Mouse (Mus musculus) CH12.LX (cell line): ENCODE data around the gene Arid5b. TPM values are rescaled to one million over a fixed set of nuclear protein-coding genes. Genes with fewer than 3 reads are reported as not detected.

Source experiments
- DNase-seq: peaks from one replicate; pipeline ENCODE4 v3.0.0-alpha.2; 2013; ENCODE audit errors: extremely low read depth
- H3K27ac ChIP-seq: 2 replicates; pipeline ENCODE4 v1.5.1; 2012; ENCODE audit warnings: low read depth, mild to moderate bottlenecking, control low read depth, moderate library complexity; ENCODE audit not compliant: insufficient read depth
- H3K27me3 ChIP-seq: replicated peaks from 2 replicates; pipeline ENCODE3; 2012; ENCODE audit warnings: inconsistent platforms
- H3K36me3 ChIP-seq, 2 experiments: replicated peaks in 1 of 2; 2 replicates each; pipeline versions ENCODE3 to v1.6.1; 2012; ENCODE audit warnings: inconsistent platforms in 1 of 2, low read length in 1 of 2, mild to moderate bottlenecking in 1 of 2, mixed read lengths in 1 of 2, moderate library complexity in 1 of 2; ENCODE audit not compliant: control insufficient read depth in 1 of 2, insufficient read depth in 1 of 2
- H3K4me1 ChIP-seq, 2 experiments: 2 replicates each; pipeline ENCODE4 v1.6.1; 2012; ENCODE audit warnings: inconsistent platforms in 1 of 2, moderate library complexity in 1 of 2; ENCODE audit not compliant: insufficient read depth in 2 of 2, control insufficient read depth in 1 of 2
- H3K4me2 ChIP-seq: 2 replicates; pipeline ENCODE4 v1.6.1; 2012; ENCODE audit warnings: low read depth, mild to moderate bottlenecking, control low read depth; ENCODE audit not compliant: poor library complexity, insufficient read depth, severe bottlenecking
- H3K4me3 ChIP-seq, 3 experiments: fragments of 150-350 bp in 1 of 3; sonication (generic) in 1 of 3; replicated peaks in 1 of 3; 2 replicates each; pipeline versions ENCODE3 to v1.5.1; 2011 to 2012; ENCODE audit warnings: low read depth in 2 of 3, low read length in 2 of 3, mild to moderate bottlenecking in 2 of 3, moderate library complexity in 2 of 3, control low read depth in 1 of 3, improper control_type of control experiment in 1 of 3, inconsistent platforms in 1 of 3, mixed read lengths in 1 of 3; ENCODE audit not compliant: poor library complexity in 1 of 3
- H3K79me2 ChIP-seq: replicated peaks from 2 replicates; pipeline ENCODE4 v1.6.1; 2012; ENCODE audit warnings: mild to moderate bottlenecking, moderate library complexity; ENCODE audit not compliant: control insufficient read depth, poor library complexity, insufficient read depth, severe bottlenecking; ENCODE audit errors: extremely low read depth
- H3K9ac ChIP-seq: 2 replicates; pipeline ENCODE4 v1.6.1; 2012; ENCODE audit warnings: low read depth, mild to moderate bottlenecking, control low read depth, moderate library complexity; ENCODE audit not compliant: insufficient read depth
- H3K9me3 ChIP-seq: replicated peaks from 2 replicates; pipeline ENCODE3; 2012; ENCODE audit warnings: low read length, inconsistent platforms, mixed read lengths
- CHD1 ChIP-seq: IDR thresholded peaks from 2 replicates; pipeline ENCODE4 v1.6.1; 2012; ENCODE audit warnings: low read depth, low read length, improper control_type of control experiment, inconsistent platforms
- E2F4 ChIP-seq: IDR thresholded peaks from 2 replicates; pipeline ENCODE4 v1.6.1; 2011; ENCODE audit warnings: low read depth, low read length, improper control_type of control experiment; ENCODE audit not compliant: insufficient replicate concordance
- EP300 ChIP-seq: IDR thresholded peaks from 2 replicates; pipeline ENCODE4 v1.6.1; 2011; ENCODE audit warnings: low read length, improper control_type of control experiment
- ETS1 ChIP-seq: conservative IDR thresholded peaks from 2 replicates; pipeline ENCODE4 v1.6.1; 2012; ENCODE audit warnings: low read depth, mild to moderate bottlenecking, inconsistent platforms, low read length, improper control_type of control experiment, moderate library complexity
- GABPA ChIP-seq: IDR thresholded peaks from 2 replicates; pipeline ENCODE4 v1.6.1; 2012; ENCODE audit warnings: low read depth, low read length, improper control_type of control experiment, inconsistent platforms; ENCODE audit not compliant: insufficient replicate concordance
- IRF4 ChIP-seq: IDR thresholded peaks from 2 replicates; pipeline ENCODE4 v1.6.1; 2014; ENCODE audit warnings: low read depth, mild to moderate bottlenecking, inconsistent platforms, low read length, improper control_type of control experiment
- JUND ChIP-seq: conservative IDR thresholded peaks from 2 replicates; pipeline ENCODE4 v1.6.1; 2011; ENCODE audit warnings: low read depth, low read length, improper control_type of control experiment
- KAT2A ChIP-seq: IDR thresholded peaks from 2 replicates; pipeline ENCODE4 v1.6.1; 2012; ENCODE audit warnings: low read length, improper control_type of control experiment, inconsistent platforms; ENCODE audit not compliant: insufficient replicate concordance
- MAFK ChIP-seq: IDR thresholded peaks from 2 replicates; pipeline ENCODE4 v1.6.1; 2011; ENCODE audit warnings: low read length, improper control_type of control experiment; ENCODE audit not compliant: insufficient replicate concordance
- MAZ ChIP-seq: IDR thresholded peaks from 2 replicates; pipeline ENCODE4 v1.6.1; 2012; ENCODE audit warnings: low read depth, mild to moderate bottlenecking, inconsistent platforms, low read length, improper control_type of control experiment, moderate library complexity
- MEF2A ChIP-seq: IDR thresholded peaks from 2 replicates; pipeline ENCODE4 v1.6.1; 2014; ENCODE audit warnings: low read depth, mild to moderate bottlenecking, inconsistent platforms, low read length, improper control_type of control experiment, borderline replicate concordance
- MXI1 ChIP-seq: IDR thresholded peaks from 2 replicates; pipeline ENCODE4 v1.6.1; 2011; ENCODE audit warnings: mild to moderate bottlenecking, low read depth, low read length, improper control_type of control experiment
- NELFE ChIP-seq: IDR thresholded peaks from 2 replicates; pipeline ENCODE4 v1.6.1; 2011; ENCODE audit warnings: low read depth, low read length, improper control_type of control experiment
- NRF1 ChIP-seq: IDR thresholded peaks from 2 replicates; pipeline ENCODE4 v1.6.1; 2014; ENCODE audit warnings: low read depth, mild to moderate bottlenecking, inconsistent platforms, low read length, improper control_type of control experiment, moderate library complexity
- PAX5 ChIP-seq: IDR thresholded peaks from 2 replicates; pipeline ENCODE4 v1.6.1; 2012; ENCODE audit warnings: low read length, inconsistent platforms, mixed read lengths
- TBP ChIP-seq: conservative IDR thresholded peaks from 2 replicates; pipeline ENCODE4 v1.6.1; 2011; ENCODE audit warnings: low read depth, low read length, improper control_type of control experiment
- USF1 ChIP-seq: IDR thresholded peaks from 2 replicates; pipeline ENCODE4 v1.6.1; 2014; ENCODE audit warnings: low read depth, mild to moderate bottlenecking, inconsistent platforms, low read length, improper control_type of control experiment
- USF2 ChIP-seq: conservative IDR thresholded peaks from 2 replicates; pipeline ENCODE4 v1.6.1; 2011; ENCODE audit warnings: low read depth, low read length, improper control_type of control experiment
- ZKSCAN1 ChIP-seq: IDR thresholded peaks from 2 replicates; pipeline ENCODE4 v1.6.1; 2012; ENCODE audit warnings: low read depth, inconsistent platforms, low read length, improper control_type of control experiment, borderline replicate concordance
- ZMIZ1 ChIP-seq: IDR thresholded peaks from 2 replicates; pipeline ENCODE4 v1.6.1; 2012; ENCODE audit warnings: low read depth, mild to moderate bottlenecking, inconsistent platforms, low read length, improper control_type of control experiment
- dilution Hi-C: fragments of 300-500 bp; cut with MboI; formaldehyde crosslinking; loops from 2 replicates; pipeline ENCODE4 v1.14.3; 2020; ENCODE audit warnings: low sequenced_read_pairs; ENCODE audit not compliant: extremely low pct_unique_long_range_greater_than_20kb, extremely low pct_ligation_motif_present
- in situ Hi-C: fragments of 300-500 bp; cut with MboI; formaldehyde crosslinking; loops from 3 replicates; pipeline ENCODE4 v1.14.3; 2019; ENCODE audit warnings: low sequenced_read_pairs, low pct_ligation_motif_present, low pct_unique_long_range_greater_than_20kb, mixed read lengths
- polyA plus RNA-seq: library from polyadenylated mRNA; unstranded; fragments of >175 nt; gene quantifications from 2 replicates; pipeline ENCODE4 v1.2.1, GENCODE M21; 2012; ENCODE audit warnings: low read depth; ENCODE audit not compliant: insufficient read length
- total RNA-seq, 2 experiments: library from RNA; depleted of rRNA; stranded (reverse); fragments of 300-350 nt in 1 of 2; fragments of >200 nt in 1 of 2; gene quantifications; 2 replicates each; pipeline ENCODE4 v1.2.3; 2012 to 2014

Arid5b gene
- total and polyA plus RNA-seq, 3 experiments: 1.1 to 2.6 (median 1.8) TPM

DNA sequence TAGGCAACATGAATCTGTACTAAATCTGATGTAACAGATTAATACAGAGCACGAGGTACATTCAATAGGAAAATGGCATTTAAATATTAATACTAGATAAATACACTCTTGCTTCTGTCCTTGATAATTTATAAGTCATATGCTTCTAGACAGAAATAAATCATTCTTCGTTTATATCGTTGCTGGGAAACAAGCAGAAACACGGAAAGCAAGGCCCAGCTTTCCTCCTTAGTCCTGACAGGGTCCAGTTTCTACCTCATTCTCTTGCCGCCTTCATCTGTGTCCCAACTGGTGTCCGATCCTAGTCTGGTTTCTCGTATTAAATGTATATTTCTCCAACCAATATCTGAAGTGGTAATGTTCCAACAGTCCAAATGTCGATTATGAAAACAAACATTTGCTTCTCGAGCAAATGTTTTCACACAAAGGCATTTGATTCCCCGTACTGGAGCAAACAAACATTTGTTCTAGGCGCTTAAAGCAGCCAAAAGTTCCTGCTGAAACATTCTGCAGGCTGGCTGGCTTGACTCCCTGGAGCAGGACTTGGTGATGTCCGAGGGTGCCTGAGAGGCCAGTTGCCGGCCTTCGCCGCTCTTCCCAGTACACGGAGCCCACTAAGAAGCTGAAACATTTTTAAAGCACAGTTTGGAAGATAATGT lies 217.8 kb downstream of the Arid5b start:
- H3K4me3 ChIP-seq: no peak overlapping the region
- no peak overlapping the region for H3K9ac ChIP-seq
- H3K27ac ChIP-seq: no peak overlapping the region
- no peak overlapping the region for H3K4me2 ChIP-seq
- H3K9me3 ChIP-seq: no peaks in the 10 kb centered on the region
- peaks cover 2 to 9% of the 10 kb centered on the region in 2 experiments; a peak in 3 of 4 replicates for H3K4me1 ChIP-seq
- H3K79me2 ChIP-seq: no peaks in the 10 kb centered on the region
- H3K27me3 ChIP-seq: no peaks in the 10 kb centered on the region
- in situ Hi-C loops (no loop called here), dilution Hi-C loops (no loop called here)
- TF ChIP-seq NRF1 (no peak), GABPA (no peak), USF2 (no peak), CHD1 (no peak), KAT2A (no peak), MEF2A (no peak), PAX5 (no peak), ZMIZ1 (no peak)
- DNase-seq: no peak
- no peaks in the 10 kb centered on the region for H3K36me3 ChIP-seq

DNA sequence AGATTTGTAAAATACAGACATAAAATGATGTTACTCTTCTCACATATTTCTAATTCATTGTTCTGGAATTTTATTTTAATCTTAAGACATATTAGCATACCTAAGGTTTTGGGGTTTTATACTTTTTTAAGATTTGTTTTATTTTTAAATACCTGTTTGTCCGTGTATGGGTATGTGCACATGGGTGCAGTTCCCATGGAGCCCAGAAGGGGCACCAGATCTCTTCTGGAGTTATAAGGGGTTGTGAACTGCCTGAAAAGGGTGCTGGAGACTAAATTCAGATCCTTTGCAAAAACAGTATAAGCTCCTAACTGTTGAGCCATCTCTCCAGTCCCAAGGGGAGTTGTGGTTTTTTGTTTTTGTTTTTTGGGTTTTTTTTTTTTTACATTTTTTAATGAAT lies 220.2 kb downstream of the Arid5b start:
- dilution Hi-C loops (no loop called here), in situ Hi-C loops (no loop called here)
- Histone ChIP-seq H3K4me2 (no peak overlapping the region), H3K4me1 (peaks cover 0 to 3% of the 10 kb centered on the region in 2 experiments; a peak in 1 of 4 replicates), H3K79me2 (no peaks in the 10 kb centered on the region), H3K27me3 (no peaks in the 10 kb centered on the region), H3K9ac (no peak overlapping the region), H3K4me3 (no peak overlapping the region), H3K36me3 (no peaks in the 10 kb centered on the region), H3K27ac (no peak overlapping the region), H3K9me3 (no peaks in the 10 kb centered on the region)
- no peak for TF ChIP-seq ETS1
- TF ChIP-seq JUND: no peak
- TF ChIP-seq ZMIZ1: no peak
- no peak for TF ChIP-seq E2F4
- no peak for TF ChIP-seq EP300
- TF ChIP-seq MAZ: no peak
- no peak for TF ChIP-seq MAFK
- no peak for TF ChIP-seq USF1
- TF ChIP-seq TBP: no peak
- no peak for TF ChIP-seq IRF4
- TF ChIP-seq NRF1: no peak
- no peak for TF ChIP-seq ZKSCAN1
- no peak for TF ChIP-seq MXI1
- TF ChIP-seq NELFE: no peak
- no peak for DNase-seq
